Mouse (Mus musculus) cerebellum, adult 8-10 months (tissue): Measurements from ENCODE around the gene Ssh1.

Experiments
- DNase-seq: peaks from one replicate; pipeline ENCODE4 v3.0.0; 2022

The Ssh1 gene

DNA sequence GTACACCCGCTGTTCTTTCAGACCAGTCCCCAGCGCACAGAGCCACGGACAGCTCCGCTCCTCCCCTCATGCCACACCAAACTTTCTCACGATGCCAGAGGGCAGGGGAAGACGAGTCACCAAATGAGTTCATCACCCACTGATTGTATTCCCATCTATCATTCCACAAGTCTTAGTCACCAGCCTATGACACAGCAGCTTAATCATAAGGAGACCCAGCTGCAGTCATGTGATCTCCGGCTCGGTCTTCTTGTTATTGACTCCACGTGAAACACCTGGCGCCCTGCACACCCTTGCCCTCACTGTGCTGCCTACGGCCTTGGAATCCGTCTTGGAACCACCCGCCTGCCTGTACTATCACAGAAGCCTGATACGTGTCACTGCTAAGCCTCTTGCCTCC lies 28.7 kb downstream of the Ssh1 start:
- no peak for DNase-seq

DNA sequence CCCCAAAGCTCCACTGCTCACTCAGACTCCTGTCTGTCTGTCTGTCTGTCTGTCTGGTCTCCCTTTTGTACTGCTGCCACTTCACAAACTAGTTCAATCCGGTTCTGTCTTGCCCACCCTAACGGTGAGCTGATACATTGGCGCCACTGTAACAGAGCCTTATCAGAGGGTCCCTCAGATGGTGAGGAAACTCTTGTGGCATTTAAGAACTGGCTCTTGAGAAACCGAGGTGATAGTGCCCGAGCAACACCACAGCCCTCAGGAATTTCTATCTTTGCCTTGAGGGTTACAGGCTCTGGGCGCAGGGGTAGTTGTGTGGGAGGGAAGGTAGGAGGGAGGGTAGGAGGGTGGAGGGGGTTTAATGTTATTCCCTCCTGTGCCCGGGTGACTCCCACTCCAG lies 31.9 kb downstream of the Ssh1 start:
- no peak for DNase-seq

GRCm38 (mm10) chr5:113960416-113960815 lies 33.3 kb downstream of the Ssh1 start:
- no peak for DNase-seq

GRCm38 (mm10) chr5:113959039-113959438 lies 34.7 kb downstream of the Ssh1 start:
- DNase-seq: no peak

DNA sequence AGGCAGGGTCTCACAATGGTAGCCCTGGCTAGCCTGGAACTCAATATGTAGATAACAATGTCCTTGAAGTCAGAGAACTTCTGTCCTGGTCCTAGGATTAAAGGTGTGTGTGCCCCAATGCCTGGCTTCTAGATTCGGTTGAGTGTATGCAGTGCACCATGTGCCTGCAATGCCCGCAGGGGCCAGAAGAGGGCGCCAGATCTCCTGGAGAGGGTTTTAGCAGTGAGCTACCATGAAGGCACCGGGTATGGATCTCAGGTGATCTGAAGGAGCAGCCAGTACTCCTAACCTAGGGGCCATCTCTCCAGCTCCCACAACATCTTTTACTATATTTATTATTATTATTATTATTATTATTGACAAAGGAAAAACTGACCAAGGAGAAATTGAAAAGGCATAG lies 37.2 kb downstream of the Ssh1 start:
- DNase-seq: peak; percentile 78

- DNase-seq: no peak
Observed at GRCm38 (mm10) chr5:113955691-113956090, 38.0 kb downstream of the Ssh1 start.

DNA sequence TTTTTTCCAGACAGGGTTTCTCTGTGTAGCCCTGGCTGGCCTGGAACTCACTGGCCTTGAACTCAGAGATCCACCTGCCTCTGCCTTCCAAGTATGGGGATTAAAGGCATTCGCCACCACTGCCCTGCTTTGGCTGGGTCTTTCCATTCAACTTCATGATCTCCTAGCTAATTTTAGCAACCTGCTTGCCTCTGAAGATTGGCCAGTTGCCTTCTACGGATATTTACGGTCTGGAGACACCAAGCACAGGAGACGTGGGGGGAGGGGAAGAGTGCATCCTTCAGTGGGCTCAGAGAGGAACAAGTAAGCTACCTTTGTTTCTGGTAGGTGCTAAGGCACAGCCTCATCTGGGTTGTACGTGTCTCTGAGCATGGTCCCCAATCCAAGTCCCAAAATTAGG lies 38.4 kb downstream of the Ssh1 start:
- no peak for DNase-seq

GRCm38 (mm10) chr5:113954421-113954820 lies 39.3 kb downstream of the Ssh1 start:
- peak; percentile 87 for DNase-seq

GRCm38 (mm10) chr5:113952519-113952918 lies 41.2 kb downstream of the Ssh1 start:
- DNase-seq: no peak

- DNase-seq: no peak
Observed at GRCm38 (mm10) chr5:113951693-113952071, 42.0 kb downstream of the Ssh1 start.

DNA sequence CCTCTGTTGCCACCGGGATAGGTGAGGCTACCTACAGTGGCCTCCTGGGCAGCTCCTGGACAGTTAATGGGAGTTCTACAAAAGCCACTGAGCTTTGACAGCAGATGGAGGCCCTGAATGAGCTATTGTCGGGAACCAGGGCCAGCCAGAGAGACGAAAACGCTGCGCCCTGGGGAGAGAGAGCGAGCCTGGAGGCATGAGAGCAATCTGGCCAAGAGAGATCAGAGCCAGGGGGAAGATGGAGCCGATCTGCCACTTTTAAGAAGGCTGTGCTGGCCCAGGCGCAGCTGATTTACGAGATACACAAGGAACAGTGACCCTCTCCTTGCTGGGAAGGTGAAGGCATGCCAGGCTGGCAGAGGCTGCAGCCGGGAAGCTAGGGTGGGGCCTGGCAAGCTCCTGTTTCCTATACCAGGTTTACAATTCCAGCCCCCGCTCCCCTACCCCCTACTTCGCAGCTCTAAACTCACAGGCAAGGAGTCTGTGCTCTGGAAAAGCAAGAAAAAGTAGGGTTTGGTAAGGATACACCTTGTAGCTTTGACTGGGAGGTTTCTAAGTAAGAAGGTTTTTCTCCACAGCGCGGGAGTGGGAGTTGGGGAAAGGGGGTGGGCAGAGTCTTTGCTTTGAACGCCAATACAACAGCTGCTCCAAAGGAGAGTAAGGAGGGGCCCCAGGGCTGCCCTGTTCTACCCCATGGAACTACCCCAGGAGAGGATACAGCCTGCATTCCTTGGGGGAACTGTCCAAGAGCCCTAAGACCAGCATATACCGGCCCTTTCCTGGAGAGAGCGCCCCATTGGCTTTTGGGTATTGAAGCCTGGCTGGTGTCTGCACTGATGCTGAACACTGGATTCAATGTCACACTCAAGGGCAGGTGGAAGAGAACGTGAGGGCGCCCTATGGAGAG lies 42.7 kb downstream of the Ssh1 start:
- DNase-seq: peak; percentile 76

- peak; percentile 32 for DNase-seq
Observed at GRCm38 (mm10) chr5:113950133-113950532, 43.6 kb downstream of the Ssh1 start.

- DNase-seq: no peak
Observed at GRCm38 (mm10) chr5:113947280-113947679, 46.4 kb downstream of the Ssh1 start.

GRCm38 (mm10) chr5:113945126-113945525 lies 48.6 kb downstream of the Ssh1 start:
- DNase-seq: no peak

DNA sequence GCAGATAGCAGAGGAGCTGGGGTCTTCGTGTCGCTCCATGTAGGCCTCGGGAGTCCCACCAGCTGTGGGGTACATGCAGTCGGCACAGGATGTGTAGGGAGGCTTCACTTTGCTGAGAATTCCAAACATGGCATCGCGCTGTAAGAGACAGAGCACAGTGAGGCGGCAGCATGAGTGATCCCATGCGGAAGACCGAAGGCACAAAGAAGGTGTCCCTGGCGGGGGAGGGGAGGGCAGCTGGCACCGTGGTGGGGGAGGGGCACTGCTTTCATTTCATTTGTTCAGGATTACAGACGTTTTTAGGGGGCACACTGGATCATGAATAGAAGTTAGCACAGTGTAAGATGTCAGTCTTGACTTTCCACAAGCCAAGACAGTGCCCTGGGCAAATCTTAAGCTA lies 50.4 kb downstream of the Ssh1 start:
- no peak for DNase-seq

DNA sequence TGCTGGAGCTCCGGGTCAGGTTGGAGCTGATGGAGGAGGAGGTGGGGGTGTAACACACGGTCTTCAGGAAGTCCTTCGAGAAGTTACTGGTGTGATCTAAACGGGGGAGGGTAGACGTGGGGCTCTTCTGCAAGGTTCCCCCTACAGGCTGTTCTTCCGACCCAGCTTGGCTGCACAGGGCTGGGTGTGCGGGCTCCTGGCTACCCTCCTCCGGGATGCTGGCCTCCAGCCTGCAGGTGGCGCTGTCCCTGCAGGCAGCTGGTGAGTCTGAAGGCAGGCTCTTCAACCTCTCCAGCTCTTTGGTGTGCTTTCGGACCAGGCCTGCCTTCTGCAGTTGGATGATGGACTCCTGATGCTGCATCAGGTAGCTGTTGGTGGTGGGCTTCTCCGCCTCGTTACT lies 51.1 kb downstream of the Ssh1 start:
- no peak for DNase-seq

GRCm38 (mm10) chr5:113939263-113939900 lies 54.3 kb downstream of the Ssh1 start:
- DNase-seq: no peak

- DNase-seq: no peak
Observed at GRCm38 (mm10) chr5:113937650-113938049, 56.0 kb downstream of the Ssh1 start.

- no peak for DNase-seq
Observed at GRCm38 (mm10) chr5:113933889-113934288, 59.8 kb downstream of the Ssh1 start.

DNA sequence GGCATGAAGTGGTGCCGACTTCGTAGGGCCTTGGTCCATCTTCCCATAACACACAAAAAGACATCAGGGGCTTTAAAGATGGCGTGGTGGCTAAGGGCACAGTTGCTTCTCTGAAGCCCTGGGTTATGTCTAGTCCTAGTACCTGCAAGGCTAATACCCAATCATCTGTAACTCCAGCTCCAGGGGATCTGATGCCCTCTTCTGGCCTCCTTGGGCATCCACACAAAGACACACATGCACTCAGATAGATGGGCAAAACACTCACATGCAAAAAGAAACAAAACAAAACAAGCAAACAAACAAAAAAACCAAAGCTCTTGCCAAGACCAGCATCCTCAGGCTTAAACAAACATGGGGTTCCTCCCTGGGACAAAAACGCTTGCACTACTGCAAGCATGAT lies 60.2 kb downstream of the Ssh1 start:
- no peak for DNase-seq

DNA sequence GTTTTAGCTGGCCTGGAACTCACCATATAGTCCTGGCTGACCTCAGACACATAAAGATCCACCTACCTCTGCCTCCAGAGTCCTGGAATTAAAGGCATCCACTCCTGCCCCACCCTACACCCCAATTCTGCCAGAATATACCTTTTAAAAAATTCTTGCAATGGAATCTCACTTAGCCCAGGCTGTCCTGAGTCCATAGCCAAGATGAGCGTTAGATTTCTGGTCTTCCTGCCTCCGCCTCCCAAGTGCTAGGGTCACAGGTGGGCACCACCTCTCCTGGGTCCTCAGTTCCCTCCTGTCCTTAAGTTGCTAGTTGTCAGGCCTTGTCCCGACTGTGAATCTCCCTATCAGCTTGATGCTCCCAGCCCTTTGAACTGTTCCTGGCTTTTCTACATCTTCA lies 61.4 kb downstream of the Ssh1 start:
- DNase-seq: no peak

- no peak for DNase-seq
Observed at GRCm38 (mm10) chr5:113930648-113931609, 62.8 kb downstream of the Ssh1 start.

GRCm38 (mm10) chr5:113929950-113930647 lies 63.6 kb downstream of the Ssh1 start:
- DNase-seq: no peak
